Mouse (Mus musculus) testis, adult 2 months (tissue): ENCODE results near the gene Crim1.

Source experiments
- CTCF ChIP-seq: fragments of 200-500 bp; IDR thresholded peaks from 2 replicates; pipeline ENCODE4 v1.5.1; 2012; ENCODE audit warnings: low read depth, mild to moderate bottlenecking, inconsistent platforms, low read length, moderate library complexity; ENCODE audit not compliant: control insufficient read depth, insufficient read depth, insufficient replicate concordance
- POLR2A ChIP-seq: fragments of 200-500 bp; IDR thresholded peaks from 2 replicates; pipeline ENCODE4 v1.6.1; 2012; ENCODE audit warnings: low read depth, mild to moderate bottlenecking, inconsistent platforms, low read length, moderate library complexity; ENCODE audit not compliant: control insufficient read depth

GRCm38 (mm10) chr17:78211881-78212280, 11.8 kb downstream of the Crim1 start:
- TF ChIP-seq CTCF (no peak), POLR2A (no peak)
